Mouse (Mus musculus): ENCODE measurements around the gene Dtx3l. TPM values are rescaled to one million over a fixed set of nuclear protein-coding genes. Genes with fewer than 3 reads are reported as not detected.
A peak's percentile ranks its signal among the peaks of the same experiment; 100 is the strongest.
"Not testable (repeated sequence)": the region's sequence is repeated elsewhere in the genome, so short reads cannot be mapped to it uniquely, and the experiment has no call there.

Dtx3l gene
- polyA plus RNA-seq, 1 experiment from 2014 or later, result 2.2 TPM

GRCm38 (mm10) chr16:35966411-35967115, 27.6 kb upstream of the Dtx3l start:
- Histone ChIP-seq H3K27me3 (replicated peaks) (no peaks in the 10 kb centered on the region), H3K36me3 (no peaks in the 10 kb centered on the region), H3K4me1 (no peaks in the 10 kb centered on the region), H3K9ac (no peak overlapping the region), H3K4me2 (replicated peaks) (no peak overlapping the region), H3K9me3 (no peaks in the 10 kb centered on the region), H3K27ac (no peak overlapping the region), H3K4me3 (no peak overlapping the region)
- 60% methylated on average over 5 of the region's 5 CpGs for WGBS
- ATAC-seq (ENCODE audit: low FRiP score, low read depth), result no peak

- H3K4me1 ChIP-seq; H3K4me3 ChIP-seq; ATAC-seq (ENCODE audit: low FRiP score, low read depth); H3K9ac ChIP-seq; H3K36me3 ChIP-seq; H3K9me3 ChIP-seq; H3K27ac ChIP-seq; H3K27me3 ChIP-seq (replicated peaks); H3K4me2 ChIP-seq (replicated peaks): not testable (repeated sequence)
- WGBS, result 69% methylated on average over 4 of the region's 4 CpGs
These were observed 27.0 kb upstream of the Dtx3l start for GRCm38 (mm10) chr16:35965991-35966390.

- no peaks in the 10 kb centered on the region for H3K4me1 ChIP-seq
- 91% methylated on average over 5 of the region's 5 CpGs for WGBS
- ATAC-seq (ENCODE audit: low FRiP score, low read depth), result no peak
- H3K9me3 ChIP-seq, result no peaks in the 10 kb centered on the region
- no peak overlapping the region for H3K27ac ChIP-seq
- no peaks in the 10 kb centered on the region for H3K27me3 ChIP-seq (replicated peaks)
- H3K4me2 ChIP-seq (replicated peaks), result no peak overlapping the region
- H3K9ac ChIP-seq, result no peak overlapping the region
- no peaks in the 10 kb centered on the region for H3K36me3 ChIP-seq
- H3K4me3 ChIP-seq, result no peak overlapping the region
These were observed 13.7 kb upstream of the Dtx3l start for GRCm38 (mm10) chr16:35952628-35953130.

GRCm38 (mm10) chr16:35951216-35951615, 12.3 kb upstream of the Dtx3l start:
- WGBS, result 88% methylated on average over 3 of the region's 3 CpGs
- ATAC-seq (ENCODE audit: low FRiP score, low read depth), result no peak
- Histone ChIP-seq H3K4me3 (no peak overlapping the region), H3K27ac (no peak overlapping the region), H3K4me2 (replicated peaks) (no peak overlapping the region), H3K27me3 (replicated peaks) (no peaks in the 10 kb centered on the region), H3K4me1 (no peaks in the 10 kb centered on the region), H3K9ac (no peak overlapping the region), H3K36me3 (no peaks in the 10 kb centered on the region), H3K9me3 (no peaks in the 10 kb centered on the region)

GRCm38 (mm10) chr16:35949264-35949663, 10.3 kb upstream of the Dtx3l start:
- Histone ChIP-seq H3K9me3 (no peaks in the 10 kb centered on the region), H3K4me3 (no peak overlapping the region), H3K9ac (no peak overlapping the region), H3K36me3 (no peaks in the 10 kb centered on the region), H3K4me2 (replicated peaks) (no peak overlapping the region), H3K27ac (no peak overlapping the region), H3K27me3 (replicated peaks) (no peaks in the 10 kb centered on the region), H3K4me1 (no peaks in the 10 kb centered on the region)
- 88% methylated on average over 5 of the region's 5 CpGs for WGBS
- no peak for ATAC-seq (ENCODE audit: low FRiP score, low read depth)

- H3K4me2 ChIP-seq (replicated peaks), result no peak overlapping the region
- H3K27me3 ChIP-seq (replicated peaks), result peaks cover 4% of the 10 kb centered on the region; the same call in 1 of the 2 replicates
- no peaks in the 10 kb centered on the region for H3K9me3 ChIP-seq
- 0 out of 2 replicates have a peak, but pooled peaks cover 3% of the 10 kb centered on the region for H3K4me1 ChIP-seq
- no peak overlapping the region for H3K27ac ChIP-seq
- 84% methylated on average over 7 of the region's 7 CpGs for WGBS
- ATAC-seq (ENCODE audit: low FRiP score, low read depth), result no peak
- H3K9ac ChIP-seq, result no peak overlapping the region
- no peaks in the 10 kb centered on the region for H3K36me3 ChIP-seq
- H3K4me3 ChIP-seq, result no peak overlapping the region
These were observed 2.4 kb upstream of the Dtx3l start for GRCm38 (mm10) chr16:35941382-35941781.

GRCm38 (mm10) chr16:35939690-35940089, 739 bp upstream of the Dtx3l start:
- Histone ChIP-seq H3K27ac (no peak overlapping the region), H3K4me1 (0 out of 2 replicates have a peak, but pooled peaks cover 3% of the 10 kb centered on the region), H3K27me3 (replicated peaks) (peaks cover 4% of the 10 kb centered on the region; the same call in 1 of the 2 replicates), H3K4me3 (0 out of 2 replicates have a peak overlapping the region, but pooled peaks have one; percentile 53), H3K9me3 (no peaks in the 10 kb centered on the region), H3K36me3 (no peaks in the 10 kb centered on the region), H3K4me2 (replicated peaks) (peak overlapping the region; percentile 90), H3K9ac (no peak overlapping the region)
- peak; percentile 50; the same call in 1 of the 2 replicates for ATAC-seq (ENCODE audit: low FRiP score, low read depth)
- 17% methylated on average over 9 of the region's 9 CpGs for WGBS

- no peak for ATAC-seq (ENCODE audit: low FRiP score, low read depth)
These were observed 310 bp upstream of the Dtx3l start for GRCm38 (mm10) chr16:35939261-35939660.

GRCm38 (mm10) chr16:35933181-35933580, 5.8 kb downstream of the Dtx3l start:
- ATAC-seq (ENCODE audit: low FRiP score, low read depth), result no peak
- 89% methylated on average over 10 of the region's 10 CpGs for WGBS
- no peaks in the 10 kb centered on the region for H3K36me3 ChIP-seq
- no peak overlapping the region for H3K27ac ChIP-seq
- no peaks in the 10 kb centered on the region for H3K4me1 ChIP-seq
- no peak overlapping the region for H3K4me3 ChIP-seq
- H3K4me2 ChIP-seq (replicated peaks), result no peak overlapping the region
- H3K9me3 ChIP-seq, result no peaks in the 10 kb centered on the region
- H3K27me3 ChIP-seq (replicated peaks), result no peaks in the 10 kb centered on the region; the same call in 1 of the 2 replicates
- H3K9ac ChIP-seq, result no peak overlapping the region

More at GRCm38 (mm10) chr16:35939261-35939660, 310 bp upstream of the Dtx3l start:
- 0 out of 2 replicates have a peak overlapping the region, but pooled peaks have one; percentile 60 for H3K9ac ChIP-seq
- H3K4me2 ChIP-seq (replicated peaks), result peak overlapping the region; percentile 90
- H3K27ac ChIP-seq, result no peak overlapping the region
- 0 out of 2 replicates have a peak, but pooled peaks cover 3% of the 10 kb centered on the region for H3K4me1 ChIP-seq
- WGBS, result 9% methylated on average over 6 of the region's 6 CpGs
- H3K9me3 ChIP-seq, result no peaks in the 10 kb centered on the region
- peak overlapping the region; percentile 53 for H3K4me3 ChIP-seq
- no peaks in the 10 kb centered on the region for H3K36me3 ChIP-seq
- peaks cover 4% of the 10 kb centered on the region; the same call in 1 of the 2 replicates for H3K27me3 ChIP-seq (replicated peaks)

- Histone ChIP-seq H3K27me3 (replicated peaks) (no peaks in the 10 kb centered on the region), H3K9me3 (no peaks in the 10 kb centered on the region), H3K4me1 (no peaks in the 10 kb centered on the region), H3K4me3 (no peak overlapping the region), H3K27ac (no peak overlapping the region), H3K4me2 (replicated peaks) (no peak overlapping the region), H3K9ac (no peak overlapping the region), H3K36me3 (no peaks in the 10 kb centered on the region)
- WGBS, result 90% methylated on average over 19 of the region's 19 CpGs
- ATAC-seq (ENCODE audit: low FRiP score, low read depth), result no peak
These were observed 6.5 kb downstream of the Dtx3l start for GRCm38 (mm10) chr16:35932179-35933055.

GRCm38 (mm10) chr16:35924341-35924740, 14.6 kb downstream of the Dtx3l start:
- H3K9me3 ChIP-seq, result no peaks in the 10 kb centered on the region
- H3K4me3 ChIP-seq, result no peak overlapping the region
- H3K27ac ChIP-seq, result no peak overlapping the region
- no peaks in the 10 kb centered on the region for H3K27me3 ChIP-seq (replicated peaks)
- no peak overlapping the region for H3K4me2 ChIP-seq (replicated peaks)
- WGBS, result 95% methylated on average over 5 of the region's 5 CpGs
- no peaks in the 10 kb centered on the region for H3K4me1 ChIP-seq
- ATAC-seq (ENCODE audit: low FRiP score, low read depth), result no peak
- H3K36me3 ChIP-seq, result no peaks in the 10 kb centered on the region
- no peak overlapping the region for H3K9ac ChIP-seq

- ATAC-seq (ENCODE audit: low FRiP score, low read depth), result no peak
- WGBS, result 81% methylated on average over 7 of the region's 7 CpGs
- no peak overlapping the region for H3K4me3 ChIP-seq
These were observed 15.3 kb downstream of the Dtx3l start for GRCm38 (mm10) chr16:35923546-35924198.

More at GRCm38 (mm10) chr16:35923546-35924198, 15.3 kb downstream of the Dtx3l start:
- Histone ChIP-seq H3K27me3 (replicated peaks) (no peaks in the 10 kb centered on the region), H3K9ac (no peak overlapping the region), H3K4me2 (replicated peaks) (no peak overlapping the region), H3K4me1 (no peaks in the 10 kb centered on the region), H3K9me3 (no peaks in the 10 kb centered on the region), H3K36me3 (no peaks in the 10 kb centered on the region), H3K27ac (no peak overlapping the region)
